Mouse (Mus musculus): ENCODE results near the gene Celf1. TPM values are rescaled to one million over a fixed set of nuclear protein-coding genes. Genes with fewer than 3 reads are reported as not detected.
A peak's percentile ranks its signal among the peaks of the same experiment; 100 is the strongest.

Celf1 gene
- polyA plus RNA-seq, 1 experiment from 2014 or later: 144 TPM

- WGBS: 89% methylated on average over 8 of the region's 8 CpGs
- ATAC-seq: no peak
- H3K4me3 ChIP-seq (replicated peaks; ENCODE audit: low read length): no peak overlapping the region
- no peak overlapping the region for H3K4me2 ChIP-seq (ENCODE audit: low read length)
- H3K9me3 ChIP-seq (ENCODE audit: control insufficient read depth, low read length): no peaks in the 10 kb centered on the region
- no peak overlapping the region for H3K9ac ChIP-seq (replicated peaks; ENCODE audit: low read depth, low read length)
- H3K27ac ChIP-seq (ENCODE audit: low read length): no peak overlapping the region
- no peaks in the 10 kb centered on the region for H3K36me3 ChIP-seq (ENCODE audit: control insufficient read depth, insufficient read depth)
- H3K4me1 ChIP-seq (replicated peaks; ENCODE audit: control insufficient read depth, insufficient read depth, low read length): no peaks in the 10 kb centered on the region
- H3K27me3 ChIP-seq (replicated peaks; ENCODE audit: control insufficient read depth, insufficient read depth, low read length): no peaks in the 10 kb centered on the region
These were observed 8.4 kb upstream of the Celf1 start for GRCm38 (mm10) chr2:90931829-90932228.

- H3K36me3 ChIP-seq (ENCODE audit: control insufficient read depth, insufficient read depth): no peaks in the 10 kb centered on the region
- no peak overlapping the region for H3K9ac ChIP-seq (replicated peaks; ENCODE audit: low read depth, low read length)
- no peak overlapping the region for H3K4me2 ChIP-seq (ENCODE audit: low read length)
- no peak overlapping the region for H3K4me3 ChIP-seq (replicated peaks; ENCODE audit: low read length)
- no peaks in the 10 kb centered on the region for H3K9me3 ChIP-seq (ENCODE audit: control insufficient read depth, low read length)
- H3K4me1 ChIP-seq (replicated peaks; ENCODE audit: control insufficient read depth, insufficient read depth, low read length): no peaks in the 10 kb centered on the region
- WGBS: 82% methylated on average over 2 of the region's 2 CpGs
- ATAC-seq: no peak
- no peak overlapping the region for H3K27ac ChIP-seq (ENCODE audit: low read length)
- no peaks in the 10 kb centered on the region for H3K27me3 ChIP-seq (replicated peaks; ENCODE audit: control insufficient read depth, insufficient read depth, low read length)
These were observed 7.9 kb upstream of the Celf1 start for GRCm38 (mm10) chr2:90932273-90932672.

GRCm38 (mm10) chr2:90938362-90938761 is 1.8 kb upstream of the Celf1 start:
- Histone ChIP-seq H3K27me3 (replicated peaks; ENCODE audit: control insufficient read depth, insufficient read depth, low read length) (no peaks in the 10 kb centered on the region), H3K4me3 (replicated peaks; ENCODE audit: low read length) (no peak overlapping the region), H3K4me1 (replicated peaks; ENCODE audit: control insufficient read depth, insufficient read depth, low read length) (peaks cover 21% of the 10 kb centered on the region), H3K9ac (replicated peaks; ENCODE audit: low read depth, low read length) (no peak overlapping the region), H3K4me2 (ENCODE audit: low read length) (no peak overlapping the region), H3K9me3 (ENCODE audit: control insufficient read depth, low read length) (no peaks in the 10 kb centered on the region), H3K27ac (ENCODE audit: low read length) (no peak overlapping the region), H3K36me3 (ENCODE audit: control insufficient read depth, insufficient read depth) (no peaks in the 10 kb centered on the region)
- no peak for ATAC-seq
- 76% methylated on average over 3 of the region's 3 CpGs for WGBS

GRCm38 (mm10) chr2:90939750-90940149 is 432 bp upstream of the Celf1 start:
- peak overlapping the region; percentile 92 for H3K27ac ChIP-seq (ENCODE audit: low read length)
- H3K4me2 ChIP-seq (ENCODE audit: low read length): peak overlapping the region; percentile 53
- whole genome bisulfite sequencing: 47% methylated on average over 8 of the region's 8 CpGs
- H3K27me3 ChIP-seq (replicated peaks; ENCODE audit: control insufficient read depth, insufficient read depth, low read length): no peaks in the 10 kb centered on the region
- peak overlapping the region; percentile 95 for H3K9ac ChIP-seq (replicated peaks; ENCODE audit: low read depth, low read length)
- H3K4me1 ChIP-seq (replicated peaks; ENCODE audit: control insufficient read depth, insufficient read depth, low read length): peaks cover 27% of the 10 kb centered on the region
- no peaks in the 10 kb centered on the region for H3K36me3 ChIP-seq (ENCODE audit: control insufficient read depth, insufficient read depth)
- ATAC-seq: peak; percentile 44
- H3K9me3 ChIP-seq (ENCODE audit: control insufficient read depth, low read length): no peaks in the 10 kb centered on the region
- H3K4me3 ChIP-seq (replicated peaks; ENCODE audit: low read length): peak overlapping the region; percentile 87

GRCm38 (mm10) chr2:90941744-90942143 is 1.6 kb downstream of the Celf1 start:
- Histone ChIP-seq H3K27ac (ENCODE audit: low read length) (no peak overlapping the region), H3K4me1 (replicated peaks; ENCODE audit: control insufficient read depth, insufficient read depth, low read length) (peaks cover 27% of the 10 kb centered on the region), H3K9ac (replicated peaks; ENCODE audit: low read depth, low read length) (no peak overlapping the region), H3K4me3 (replicated peaks; ENCODE audit: low read length) (peak overlapping the region; percentile 87), H3K27me3 (replicated peaks; ENCODE audit: control insufficient read depth, insufficient read depth, low read length) (no peaks in the 10 kb centered on the region), H3K36me3 (ENCODE audit: control insufficient read depth, insufficient read depth) (no peaks in the 10 kb centered on the region), H3K9me3 (ENCODE audit: control insufficient read depth, low read length) (no peaks in the 10 kb centered on the region), H3K4me2 (ENCODE audit: low read length) (peak overlapping the region; percentile 62)
- 37% methylated on average over 2 of the region's 2 CpGs for WGBS
- ATAC-seq: no peak

GRCm38 (mm10) chr2:90950149-90950548 is 10.0 kb downstream of the Celf1 start:
- Histone ChIP-seq H3K9me3 (ENCODE audit: control insufficient read depth, low read length) (no peaks in the 10 kb centered on the region), H3K4me1 (replicated peaks; ENCODE audit: control insufficient read depth, insufficient read depth, low read length) (no peaks in the 10 kb centered on the region), H3K4me2 (ENCODE audit: low read length) (no peak overlapping the region), H3K27ac (ENCODE audit: low read length) (no peak overlapping the region), H3K27me3 (replicated peaks; ENCODE audit: control insufficient read depth, insufficient read depth, low read length) (no peaks in the 10 kb centered on the region), H3K9ac (replicated peaks; ENCODE audit: low read depth, low read length) (no peak overlapping the region), H3K4me3 (replicated peaks; ENCODE audit: low read length) (no peak overlapping the region), H3K36me3 (ENCODE audit: control insufficient read depth, insufficient read depth) (no peaks in the 10 kb centered on the region)
- no peak for ATAC-seq
- 86% methylated on average over 5 of the region's 5 CpGs for WGBS

GRCm38 (mm10) chr2:90950582-90951194 is 10.5 kb downstream of the Celf1 start:
- ATAC-seq: 0 out of 2 replicates have a peak, but pooled peaks have one; percentile 12

GRCm38 (mm10) chr2:90953461-90953860 is 13.3 kb downstream of the Celf1 start:
- no peak overlapping the region for H3K4me2 ChIP-seq (ENCODE audit: low read length)
- peaks cover 11% of the 10 kb centered on the region for H3K4me1 ChIP-seq (replicated peaks; ENCODE audit: control insufficient read depth, insufficient read depth, low read length)
- no peak overlapping the region for H3K9ac ChIP-seq (replicated peaks; ENCODE audit: low read depth, low read length)
- H3K27me3 ChIP-seq (replicated peaks; ENCODE audit: control insufficient read depth, insufficient read depth, low read length): no peaks in the 10 kb centered on the region
- H3K4me3 ChIP-seq (replicated peaks; ENCODE audit: low read length): no peak overlapping the region
- H3K36me3 ChIP-seq (ENCODE audit: control insufficient read depth, insufficient read depth): no peaks in the 10 kb centered on the region; the same call in 1 of the 2 replicates
- WGBS: 24% methylated on average over 3 of the region's 3 CpGs
- H3K27ac ChIP-seq (ENCODE audit: low read length): no peak overlapping the region
- no peak for ATAC-seq
- no peaks in the 10 kb centered on the region for H3K9me3 ChIP-seq (ENCODE audit: control insufficient read depth, low read length)

More at GRCm38 (mm10) chr2:90950582-90951194, 10.5 kb downstream of the Celf1 start:
- no peaks in the 10 kb centered on the region for H3K27me3 ChIP-seq (replicated peaks; ENCODE audit: control insufficient read depth, insufficient read depth, low read length)
- H3K4me2 ChIP-seq (ENCODE audit: low read length): no peak overlapping the region
- peaks cover 4% of the 10 kb centered on the region; the same call in 1 of the 2 replicates for H3K4me1 ChIP-seq (replicated peaks; ENCODE audit: control insufficient read depth, insufficient read depth, low read length)
- no peaks in the 10 kb centered on the region for H3K36me3 ChIP-seq (ENCODE audit: control insufficient read depth, insufficient read depth)
- no peak overlapping the region for H3K27ac ChIP-seq (ENCODE audit: low read length)
- no peak overlapping the region for H3K9ac ChIP-seq (replicated peaks; ENCODE audit: low read depth, low read length)
- no peaks in the 10 kb centered on the region for H3K9me3 ChIP-seq (ENCODE audit: control insufficient read depth, low read length)
- H3K4me3 ChIP-seq (replicated peaks; ENCODE audit: low read length): no peak overlapping the region

GRCm38 (mm10) chr2:90956053-90956452 is 15.9 kb downstream of the Celf1 start:
- no peaks in the 10 kb centered on the region; the same call in 1 of the 2 replicates for H3K36me3 ChIP-seq (ENCODE audit: control insufficient read depth, insufficient read depth)
- no peak overlapping the region for H3K4me3 ChIP-seq (replicated peaks; ENCODE audit: low read length)
- no peaks in the 10 kb centered on the region for H3K9me3 ChIP-seq (ENCODE audit: control insufficient read depth, low read length)
- H3K4me2 ChIP-seq (ENCODE audit: low read length): no peak overlapping the region
- H3K9ac ChIP-seq (replicated peaks; ENCODE audit: low read depth, low read length): no peak overlapping the region
- ATAC-seq: peak; percentile 89
- peaks cover 11% of the 10 kb centered on the region for H3K4me1 ChIP-seq (replicated peaks; ENCODE audit: control insufficient read depth, insufficient read depth, low read length)
- peak overlapping the region; percentile 71 for H3K27ac ChIP-seq (ENCODE audit: low read length)
- WGBS: 3% methylated on average over 1 of the region's 1 CpGs
- no peaks in the 10 kb centered on the region for H3K27me3 ChIP-seq (replicated peaks; ENCODE audit: control insufficient read depth, insufficient read depth, low read length)

GRCm38 (mm10) chr2:90958856-90959255 is 18.7 kb downstream of the Celf1 start:
- ATAC-seq: no peak
- H3K36me3 ChIP-seq (ENCODE audit: control insufficient read depth, insufficient read depth): no peaks in the 10 kb centered on the region; the same call in 1 of the 2 replicates
- no peaks in the 10 kb centered on the region for H3K9me3 ChIP-seq (ENCODE audit: control insufficient read depth, low read length)
- H3K4me3 ChIP-seq (replicated peaks; ENCODE audit: low read length): no peak overlapping the region
- whole genome bisulfite sequencing: 89% methylated on average over 3 of the region's 3 CpGs
- H3K4me2 ChIP-seq (ENCODE audit: low read length): no peak overlapping the region
- peaks cover 13% of the 10 kb centered on the region for H3K4me1 ChIP-seq (replicated peaks; ENCODE audit: control insufficient read depth, insufficient read depth, low read length)
- no peaks in the 10 kb centered on the region for H3K27me3 ChIP-seq (replicated peaks; ENCODE audit: control insufficient read depth, insufficient read depth, low read length)
- no peak overlapping the region for H3K27ac ChIP-seq (ENCODE audit: low read length)
- no peak overlapping the region for H3K9ac ChIP-seq (replicated peaks; ENCODE audit: low read depth, low read length)
